Mouse (Mus musculus) skeletal muscle tissue, adult 2 months (tissue): ENCODE results near the gene Cyp2r1.
"Not testable (repeated sequence)": the region's sequence is repeated elsewhere in the genome, so short reads cannot be mapped to it uniquely, and the experiment has no call there.

Experiments
- DNase-seq: peaks from one replicate; pipeline ENCODE4 v3.0.0-alpha.2; 2012; ENCODE audit warnings: low read depth, low spot score

The Cyp2r1 gene

DNA sequence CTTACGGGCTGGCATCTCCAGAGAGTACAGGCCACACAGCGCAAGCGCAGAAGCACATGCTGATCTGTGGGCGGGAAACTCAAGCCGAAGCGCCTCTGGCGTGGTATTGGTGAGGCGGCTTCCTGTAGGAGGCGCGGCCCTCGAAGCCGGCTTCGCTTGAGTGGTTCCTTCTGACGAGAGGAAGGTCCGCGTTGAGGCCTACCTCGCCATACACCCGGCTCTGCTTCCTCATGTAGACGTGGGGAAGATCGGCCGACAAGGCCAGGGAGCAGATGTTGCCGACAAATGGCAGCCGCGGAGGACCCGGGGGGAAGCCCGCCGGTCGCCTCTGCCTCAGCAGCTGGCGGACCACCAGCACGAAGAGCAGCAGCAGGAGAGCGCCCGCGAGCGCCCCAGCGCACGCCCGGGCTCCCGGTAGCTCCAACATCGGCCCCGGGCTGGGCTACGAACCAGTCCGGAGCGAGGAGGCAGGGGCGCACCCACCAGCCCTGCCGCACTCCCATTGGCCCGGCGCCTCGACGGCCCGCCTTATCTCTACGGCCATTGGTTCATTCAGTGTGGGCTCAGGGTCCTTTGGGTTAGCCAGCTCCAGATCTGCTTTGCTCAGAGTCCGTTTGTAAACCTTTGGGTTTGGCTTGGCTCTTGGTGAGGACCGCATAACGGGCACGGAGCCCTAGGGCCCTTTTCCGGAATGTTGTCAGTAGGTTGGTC is at the start of gene Cyp2r1:
Gene Cyp2r1, minus strand, starts transcription at position 442 of the 711 bp plus-strand sequence.
- DNase-seq: peak; percentile 86

DNA sequence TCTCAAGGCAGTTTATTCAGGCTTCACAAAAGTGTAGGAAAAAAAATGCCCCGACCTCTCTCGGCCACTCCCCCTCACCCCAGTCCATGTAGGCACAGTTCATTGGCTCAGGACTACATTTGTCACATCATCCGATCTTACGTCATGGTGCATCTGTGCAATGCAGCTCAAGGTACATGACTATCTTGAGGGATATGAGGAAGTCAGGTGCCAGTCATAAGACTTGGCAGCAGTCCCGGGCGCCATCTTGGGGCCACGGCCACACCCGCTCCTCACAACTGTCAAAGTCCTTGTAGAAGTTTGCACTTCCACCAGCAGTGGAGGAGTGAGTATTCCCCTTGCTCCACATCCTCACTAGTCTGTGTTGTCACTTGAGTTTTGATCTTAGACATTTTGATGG is 31.6 kb upstream of the Cyp2r1 start:
- DNase-seq: not testable (repeated sequence)

DNA sequence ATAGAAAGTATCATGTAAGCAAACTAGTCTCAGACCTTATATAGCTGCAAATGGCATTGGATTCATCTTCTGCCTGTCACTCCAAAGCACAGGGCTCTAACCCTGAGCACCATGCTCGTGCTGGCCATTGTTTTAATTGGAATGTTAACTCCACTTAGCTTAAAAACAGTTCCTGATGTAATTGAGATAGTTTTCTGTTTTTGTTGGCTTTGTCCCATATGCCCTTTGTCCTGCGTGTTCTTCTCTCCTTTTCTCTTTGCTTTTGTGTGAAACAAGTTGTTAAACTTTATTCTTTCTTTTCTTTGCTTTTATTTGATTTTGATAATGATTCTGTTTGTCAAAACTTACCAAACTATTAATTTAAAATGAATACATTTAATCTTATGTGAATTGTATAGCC is 19.7 kb upstream of the Cyp2r1 start:
- DNase-seq: no peak

DNA sequence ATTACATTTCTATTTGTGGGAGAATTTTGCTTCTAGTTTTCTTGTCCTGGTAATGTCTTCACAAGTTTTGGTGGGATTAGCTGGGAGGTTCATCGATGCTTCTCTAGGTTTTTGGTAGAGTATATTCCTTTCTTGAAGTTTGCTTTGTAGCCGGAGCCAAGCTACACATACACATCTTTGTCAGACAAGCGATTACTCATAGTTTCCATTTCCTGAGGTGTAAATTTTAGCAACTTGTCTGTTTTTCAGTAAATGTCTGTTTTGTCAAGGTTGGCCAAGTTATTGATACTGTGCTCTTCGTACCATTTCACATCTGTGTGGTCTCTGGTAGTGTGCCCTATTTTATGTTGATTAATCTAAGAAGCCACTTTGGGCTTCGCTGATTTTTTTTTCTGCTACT is 18.4 kb upstream of the Cyp2r1 start:
- DNase-seq: no peak

DNA sequence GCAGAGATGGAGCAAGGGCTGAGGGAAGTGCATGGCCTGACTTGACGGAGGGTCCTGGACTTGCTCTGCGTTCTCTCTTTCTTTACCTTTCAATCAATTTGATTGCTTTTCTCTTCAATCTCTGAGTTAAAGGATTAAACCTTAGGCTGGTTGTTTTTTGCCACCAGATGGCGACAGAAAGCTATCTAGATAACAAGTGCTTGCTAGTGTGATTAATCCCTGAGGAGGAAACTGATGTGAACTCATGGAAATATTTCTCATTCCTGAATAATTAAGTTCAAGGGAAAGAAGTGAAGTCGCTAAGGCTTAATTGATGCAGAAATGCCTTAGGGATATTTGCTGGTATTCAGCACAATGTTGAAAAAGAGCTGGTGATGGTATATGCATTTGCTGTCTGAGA is 17.7 kb upstream of the Cyp2r1 start:
- DNase-seq: peak; percentile 7

DNA sequence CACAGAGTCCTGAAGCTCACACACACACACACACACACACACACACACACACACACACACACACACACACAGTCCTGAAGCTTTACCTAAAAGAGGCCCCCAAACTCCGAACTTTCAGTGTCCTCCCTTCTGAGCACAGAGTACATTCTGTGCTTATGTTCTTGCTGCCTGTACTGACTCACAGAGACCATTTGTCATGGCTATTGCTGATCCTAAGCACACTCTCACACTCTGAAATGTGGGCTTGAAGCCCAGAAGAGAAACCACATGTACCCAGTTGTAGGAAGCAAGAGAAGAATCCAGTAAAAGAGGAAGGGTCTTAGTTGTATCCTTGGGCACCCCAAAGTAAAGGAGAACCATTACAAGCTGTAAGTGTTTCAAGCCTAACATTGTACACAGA is 14.9 kb upstream of the Cyp2r1 start:
- no peak for DNase-seq

DNA sequence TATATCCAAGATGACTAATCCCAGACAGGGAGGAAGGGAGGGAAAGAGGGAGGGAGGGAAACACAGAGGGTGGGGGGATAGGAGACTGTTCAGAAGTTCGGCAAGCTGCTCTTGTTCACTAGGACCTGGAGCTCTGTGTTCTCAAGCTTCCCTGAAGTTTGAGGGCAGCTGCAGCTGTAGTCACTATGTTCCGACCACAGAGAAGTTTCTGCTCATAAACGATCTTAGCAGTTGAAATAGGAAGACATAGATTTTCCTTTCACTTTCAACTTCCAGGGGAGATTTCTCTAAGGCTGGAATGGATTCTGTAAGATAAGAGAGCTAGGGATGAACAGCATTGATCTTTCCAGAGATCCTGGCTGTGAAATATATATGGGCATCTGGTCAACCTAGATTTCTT is 14.2 kb upstream of the Cyp2r1 start:
- DNase-seq: no peak

DNA sequence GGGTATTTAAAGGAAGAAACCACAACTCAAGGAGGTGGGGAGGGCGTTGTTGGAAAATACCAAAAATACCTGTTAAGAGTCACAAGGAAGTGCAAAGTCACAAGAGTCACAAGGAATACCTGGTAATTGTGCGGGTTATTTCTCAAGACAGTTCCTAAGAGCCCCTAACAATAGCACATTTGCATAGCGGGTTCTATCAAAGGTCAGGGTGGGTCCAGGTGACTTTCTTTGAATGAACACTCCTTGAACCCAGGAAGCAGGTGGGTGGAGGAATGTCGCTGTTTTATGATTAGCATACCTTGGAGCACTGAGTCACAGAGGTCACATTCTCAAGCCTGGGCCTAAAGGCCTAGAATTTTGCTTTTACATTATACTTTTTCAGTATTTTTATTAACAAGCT is 11.1 kb upstream of the Cyp2r1 start:
- DNase-seq: not testable (repeated sequence)

DNA sequence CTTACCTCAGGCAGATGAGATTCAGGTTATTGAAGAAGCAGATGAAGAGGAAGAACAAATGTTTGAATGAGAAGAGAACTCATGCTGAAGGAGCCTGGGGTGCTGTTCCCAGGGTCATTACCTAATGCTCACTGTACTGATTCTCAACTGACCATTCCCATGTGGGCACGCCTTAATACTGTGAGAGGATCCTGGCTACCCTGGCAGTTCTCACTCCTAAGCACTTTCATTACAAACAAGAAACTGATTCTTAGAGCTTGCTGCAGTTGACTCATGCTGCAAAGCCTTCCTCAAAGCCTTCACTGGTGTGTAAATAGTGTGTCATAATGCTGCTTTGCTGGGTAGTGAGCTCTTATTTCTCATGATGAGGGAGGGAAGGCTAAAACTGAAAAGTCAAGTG is 26.6 kb downstream of the Cyp2r1 start:
- no peak for DNase-seq

DNA sequence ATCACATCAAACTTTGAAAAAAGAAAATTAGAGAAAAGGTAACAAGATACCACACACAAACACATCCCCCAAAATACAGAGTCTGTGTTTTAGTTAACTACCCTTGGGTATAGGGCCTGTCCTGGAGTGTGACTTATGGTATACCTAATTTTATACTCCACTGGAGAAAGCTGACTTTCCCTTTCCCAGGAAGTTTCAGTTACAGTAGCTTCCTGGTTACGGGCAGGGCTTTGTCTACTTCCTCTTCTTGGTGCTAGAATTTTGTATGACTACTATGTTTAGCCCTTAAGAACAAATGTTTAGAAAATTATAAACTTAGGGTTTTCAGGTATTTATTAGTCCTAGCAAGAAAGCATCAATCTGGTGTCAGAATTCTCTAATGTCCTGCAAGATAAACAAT is 36.5 kb downstream of the Cyp2r1 start:
- DNase-seq: peak; percentile 2

DNA sequence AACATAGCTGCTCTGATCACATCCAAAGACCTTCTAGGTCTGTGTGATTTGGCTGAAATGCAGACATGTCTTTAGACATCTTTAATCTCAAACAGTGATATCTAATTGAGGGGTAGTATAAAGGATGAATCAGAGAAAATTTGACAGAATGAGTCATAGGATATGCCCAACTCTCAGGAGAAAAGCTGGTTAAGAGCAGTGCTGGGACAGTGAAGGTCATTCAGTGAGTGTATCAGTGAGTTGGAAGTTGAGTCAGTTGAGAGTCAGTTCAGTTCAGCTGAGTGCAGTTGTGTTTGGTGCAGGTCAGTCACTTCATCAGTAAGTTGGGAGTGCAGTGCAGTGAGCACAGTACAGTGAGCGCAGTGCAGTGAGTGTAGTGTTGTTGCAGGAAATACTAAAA is 42.6 kb downstream of the Cyp2r1 start:
- no peak for DNase-seq

DNA sequence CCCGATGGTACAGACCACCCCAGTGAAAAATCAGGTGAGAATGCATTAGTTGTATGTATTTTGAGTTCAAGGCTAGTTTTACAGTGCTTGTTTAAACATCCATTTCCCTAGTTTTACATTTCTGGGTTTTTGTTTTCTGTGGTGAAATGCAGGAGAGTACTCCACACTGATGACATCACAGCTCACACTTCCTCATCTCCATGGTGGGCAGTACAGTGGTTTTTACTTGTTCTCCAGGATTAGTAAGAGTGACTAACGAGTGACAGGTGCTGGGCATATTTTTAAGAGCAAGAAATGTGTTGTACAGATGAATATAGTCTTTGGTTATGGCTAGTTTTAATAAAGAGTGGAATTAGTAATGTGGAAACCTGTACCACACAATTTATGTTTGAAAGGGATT is 53.9 kb downstream of the Cyp2r1 start:
- no peak for DNase-seq
